Mouse (Mus musculus) liver, embryonic 14.5 days (tissue): Measurements from ENCODE around the gene Mb.

Experiments
- CTCF ChIP-seq: IDR thresholded peaks from 2 replicates; pipeline ENCODE4 v1.5.1; 2016; ENCODE audit warnings: antibody characterized with exemption, low read depth, control low read depth
- EP300 ChIP-seq: IDR thresholded peaks from 2 replicates; pipeline ENCODE4 v1.6.1; 2016; ENCODE audit warnings: antibody characterized with exemption, low read depth

DNA sequence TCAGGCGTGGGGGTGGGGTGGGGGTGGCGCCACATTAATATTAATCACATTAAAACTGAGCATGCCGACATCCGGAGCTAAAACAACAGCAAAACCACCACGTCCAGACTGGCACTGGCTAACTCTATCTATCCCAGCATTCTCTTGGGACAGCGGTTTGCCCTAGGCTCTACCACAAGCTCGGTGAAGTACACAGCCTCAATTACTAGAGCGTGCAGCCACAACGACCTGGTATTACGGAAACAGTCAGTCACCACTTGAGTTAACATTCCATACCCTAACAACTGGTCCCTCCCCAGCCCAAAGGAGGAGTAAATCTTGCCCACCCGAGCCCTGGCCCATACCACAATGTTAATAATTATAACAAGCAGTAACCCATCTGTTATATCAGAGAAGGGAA, 38.8 kb upstream of the Mb start:
- TF ChIP-seq EP300 (no peak), CTCF (no peak)
